Mouse (Mus musculus) stomach, postnatal 0 days (tissue): Measurements from ENCODE around the gene Tmem102. TPM values are rescaled to one million over a fixed set of nuclear protein-coding genes. Genes with fewer than 3 reads are reported as not detected.

Experiments
- ATAC-seq: fragments of 200-750 bp; cut with Nextera tagmentation; 2 replicates; pipeline ENCODE4 v1.8.0; 2017; ENCODE audit not compliant: low FRiP score, low TSS enrichment
- DNase-seq: peaks from one replicate; pipeline ENCODE4 v3.0.0-alpha.2; 2016; ENCODE audit warnings: low spot score
- H3K27ac ChIP-seq: fragments of 300-500 bp; sonication (generic); replicated peaks from 2 replicates; pipeline ENCODE4 v1.5.1; 2014; ENCODE audit warnings: mild to moderate bottlenecking, control low read depth
- H3K27me3 ChIP-seq: fragments of 300-500 bp; sonication (generic); 2 replicates; pipeline ENCODE4 v1.6.1; 2014; ENCODE audit warnings: low read length; ENCODE audit not compliant: control insufficient read depth, insufficient read depth
- H3K36me3 ChIP-seq: fragments of 300-500 bp; sonication (generic); 2 replicates; pipeline ENCODE4 v1.6.1; 2014; ENCODE audit warnings: low read length, mixed read lengths; ENCODE audit not compliant: control insufficient read depth, insufficient read depth
- H3K4me1 ChIP-seq: fragments of 300-500 bp; sonication (generic); replicated peaks from 2 replicates; pipeline ENCODE4 v1.6.1; 2014; ENCODE audit warnings: antibody characterized with exemption; ENCODE audit not compliant: control insufficient read depth, insufficient read depth
- H3K4me2 ChIP-seq: fragments of 300-500 bp; sonication (generic); replicated peaks from 2 replicates; pipeline ENCODE4 v1.6.1; 2014; ENCODE audit warnings: low read depth, mild to moderate bottlenecking, control low read depth, moderate library complexity
- H3K4me3 ChIP-seq: fragments of 300-500 bp; sonication (generic); 2 replicates; pipeline ENCODE4 v1.5.1; 2014; ENCODE audit warnings: low read depth, low read length, control low read depth
- H3K9ac ChIP-seq: fragments of 300-500 bp; sonication (generic); 2 replicates; pipeline ENCODE4 v1.6.1; 2014; ENCODE audit warnings: mild to moderate bottlenecking, low read length, control low read depth, mixed read lengths
- H3K9me3 ChIP-seq: fragments of 300-500 bp; sonication (generic); 2 replicates; pipeline ENCODE4 v1.6.1; 2016; ENCODE audit warnings: low read length; ENCODE audit not compliant: control insufficient read depth
- CTCF ChIP-seq: IDR thresholded peaks from 2 replicates; pipeline ENCODE4 v1.5.1; 2016; ENCODE audit warnings: antibody characterized with exemption, low read depth, mild to moderate bottlenecking, moderate library complexity
- EP300 ChIP-seq: optimal IDR thresholded peaks from 2 replicates; pipeline ENCODE3; 2016; ENCODE audit warnings: antibody characterized with exemption
- WGBS: fragments of 180-500 bp; shearing (Covaris S2); extraction: QIAGEN DNeasy Blood & Tissue Kit; methylation state at CpG from one replicate; pipeline ENCODE4 v1.1.7; 2014; 5-methylcytosine and 5-hydroxymethylcytosine counted together
- polyA plus RNA-seq: library from polyadenylated mRNA; unstranded; fragments of >200 nt; fragmentation: Nextera tagmentation; extraction: Ambion mirVana; gene quantifications from 2 replicates; pipeline ENCODE4 v1.2.1, GENCODE M21; 2015

The Tmem102 gene
- polyA plus RNA-seq, 1 experiment from 2014 or later, result 28.4 TPM

DNA sequence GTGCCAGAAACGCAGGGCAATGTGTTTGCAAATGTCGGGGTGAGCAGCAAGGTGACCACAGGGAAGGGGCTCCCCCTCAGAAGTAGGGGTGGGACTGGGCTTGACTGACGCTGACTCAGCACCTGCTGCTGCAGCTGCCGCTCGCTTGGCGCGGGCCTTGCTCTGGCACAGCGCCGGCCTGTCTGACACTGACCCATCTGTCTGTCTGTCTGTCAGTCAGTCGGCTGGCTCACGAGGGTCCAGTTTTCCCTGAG, 5.4 kb downstream of the Tmem102 start:
- Histone ChIP-seq H3K4me2 (peak overlapping the region; percentile 73), H3K36me3 (no peaks in the 10 kb centered on the region), H3K27me3 (no peaks in the 10 kb centered on the region), H3K9ac (no peak overlapping the region), H3K4me1 (peaks cover 4% of the 10 kb centered on the region), H3K9me3 (no peaks in the 10 kb centered on the region), H3K4me3 (peak overlapping the region; percentile 44; the same call in 1 of the 2 replicates), H3K27ac (peak overlapping the region; percentile 24)
- WGBS, result 16% methylated on average over 11 of the region's 11 CpGs
- ATAC-seq (no peak), DNase-seq (peak; percentile 31)
- no peak for TF ChIP-seq EP300
- TF ChIP-seq CTCF, result no peak

DNA sequence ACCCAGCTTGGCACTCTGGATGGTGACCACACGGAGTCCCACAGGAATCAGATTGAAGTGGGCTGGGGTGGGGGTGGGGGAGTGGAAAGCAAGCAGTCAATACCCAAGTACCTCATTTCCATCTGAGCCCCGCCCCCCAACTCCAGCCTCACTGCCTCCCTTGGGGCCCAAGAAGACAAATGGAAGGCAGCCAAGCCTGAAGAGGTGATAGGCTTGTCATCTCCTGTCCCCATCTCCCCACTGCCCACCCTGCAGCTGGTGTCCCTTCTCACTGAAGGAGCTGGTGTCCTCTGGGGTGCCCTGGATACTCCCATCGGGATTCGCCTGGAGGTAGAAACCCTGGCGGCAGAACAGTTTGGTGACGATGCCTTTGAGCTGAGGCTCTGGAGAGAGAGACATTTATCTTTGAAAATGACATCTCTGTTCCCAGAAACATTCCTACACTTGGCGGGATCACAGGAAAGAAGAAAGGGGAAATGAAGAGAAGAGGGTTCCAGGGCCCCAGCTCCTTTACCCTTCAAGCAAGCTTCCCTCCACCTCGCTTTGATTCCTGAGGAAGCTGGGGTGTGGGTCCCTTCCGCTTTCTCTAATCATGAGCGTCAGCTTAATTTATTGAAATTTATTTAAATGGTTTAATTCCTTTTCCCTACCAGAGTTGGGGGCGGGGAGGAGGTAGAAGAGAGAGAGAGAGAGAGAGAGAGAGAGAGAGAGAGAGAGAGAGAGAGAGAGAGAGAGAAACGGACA, 5.9 kb downstream of the Tmem102 start:
- WGBS, result 48% methylated on average over 12 of the region's 12 CpGs
- Histone ChIP-seq H3K36me3 (no peaks in the 10 kb centered on the region), H3K9ac (no peak overlapping the region), H3K4me1 (peaks cover 4% of the 10 kb centered on the region), H3K27me3 (no peaks in the 10 kb centered on the region), H3K4me2 (0 out of 2 replicates have a peak overlapping the region, but pooled peaks have one; percentile 73), H3K4me3 (no peak overlapping the region), H3K9me3 (no peaks in the 10 kb centered on the region), H3K27ac (no peak overlapping the region)
- no peak for ATAC-seq
- DNase-seq, result no peak
- TF ChIP-seq CTCF (0 out of 2 replicates have a peak, but pooled peaks have one; percentile 8), EP300 (no peak)

DNA sequence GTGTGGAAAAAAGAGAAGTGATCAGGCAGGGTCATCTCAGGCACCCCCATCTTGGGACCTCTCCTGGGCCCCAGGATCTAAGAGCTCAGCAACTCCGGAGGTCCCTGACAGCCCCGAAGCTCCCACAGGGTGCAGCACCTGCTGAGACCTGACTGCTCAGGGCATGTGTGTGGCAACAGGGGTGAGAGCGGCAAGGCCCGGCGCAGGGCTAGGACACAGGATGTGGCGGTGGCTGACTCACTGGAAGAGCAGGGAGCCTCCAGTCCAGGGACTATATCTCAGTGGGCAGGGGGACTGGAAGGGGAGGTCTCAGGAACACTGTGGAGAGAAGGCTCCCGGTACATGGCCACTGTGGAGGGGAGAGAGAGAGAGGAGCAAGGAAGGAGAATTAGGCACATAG, 7.5 kb downstream of the Tmem102 start:
- H3K4me3 ChIP-seq, result no peak overlapping the region
- no peaks in the 10 kb centered on the region for H3K9me3 ChIP-seq
- ATAC-seq (no peak), DNase-seq (no peak)
- no peak overlapping the region for H3K27ac ChIP-seq
- H3K27me3 ChIP-seq, result no peaks in the 10 kb centered on the region
- H3K36me3 ChIP-seq, result no peaks in the 10 kb centered on the region
- WGBS, result 65% methylated on average over 7 of the region's 7 CpGs
- peaks cover 4% of the 10 kb centered on the region for H3K4me1 ChIP-seq
- no peak overlapping the region for H3K4me2 ChIP-seq
- TF ChIP-seq CTCF (no peak), EP300 (no peak)
- H3K9ac ChIP-seq, result no peak overlapping the region

DNA sequence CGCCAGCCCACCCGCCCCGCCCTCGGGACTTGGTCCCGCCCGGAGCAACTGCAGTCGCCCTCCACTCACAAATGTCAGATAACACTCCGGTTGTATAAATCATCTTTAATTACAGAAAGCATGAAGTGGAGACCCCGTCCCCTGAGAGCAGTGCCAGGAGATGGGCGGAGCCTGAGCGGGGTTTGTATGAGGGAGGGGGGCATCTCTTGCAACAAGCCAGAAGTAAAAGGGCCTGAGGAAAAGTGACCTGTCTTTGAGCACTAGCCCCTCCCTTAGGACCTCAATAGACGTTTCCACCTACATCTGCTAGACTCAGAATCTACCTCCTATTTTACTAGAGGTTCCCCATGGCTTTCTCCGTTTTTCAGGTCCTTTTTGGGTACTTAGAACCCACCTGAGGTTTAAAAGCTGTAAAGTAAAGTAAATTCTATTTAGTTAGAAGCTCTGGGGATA, 9.4 kb downstream of the Tmem102 start:
- H3K9me3 ChIP-seq, result no peaks in the 10 kb centered on the region
- H3K36me3 ChIP-seq, result no peaks in the 10 kb centered on the region
- H3K4me1 ChIP-seq, result peaks cover under 1% of the 10 kb centered on the region; the same call in 1 of the 2 replicates
- 4% methylated on average over 13 of the region's 13 CpGs for WGBS
- TF ChIP-seq EP300, result no peak
- no peak for TF ChIP-seq CTCF
- H3K4me3 ChIP-seq, result peak overlapping the region; percentile 51
- DNase-seq (no peak), ATAC-seq (no peak)
- no peak overlapping the region for H3K27ac ChIP-seq
- no peaks in the 10 kb centered on the region for H3K27me3 ChIP-seq
- peak overlapping the region; percentile 95 for H3K4me2 ChIP-seq
- peak overlapping the region; percentile 61; the same call in 1 of the 2 replicates for H3K9ac ChIP-seq

DNA sequence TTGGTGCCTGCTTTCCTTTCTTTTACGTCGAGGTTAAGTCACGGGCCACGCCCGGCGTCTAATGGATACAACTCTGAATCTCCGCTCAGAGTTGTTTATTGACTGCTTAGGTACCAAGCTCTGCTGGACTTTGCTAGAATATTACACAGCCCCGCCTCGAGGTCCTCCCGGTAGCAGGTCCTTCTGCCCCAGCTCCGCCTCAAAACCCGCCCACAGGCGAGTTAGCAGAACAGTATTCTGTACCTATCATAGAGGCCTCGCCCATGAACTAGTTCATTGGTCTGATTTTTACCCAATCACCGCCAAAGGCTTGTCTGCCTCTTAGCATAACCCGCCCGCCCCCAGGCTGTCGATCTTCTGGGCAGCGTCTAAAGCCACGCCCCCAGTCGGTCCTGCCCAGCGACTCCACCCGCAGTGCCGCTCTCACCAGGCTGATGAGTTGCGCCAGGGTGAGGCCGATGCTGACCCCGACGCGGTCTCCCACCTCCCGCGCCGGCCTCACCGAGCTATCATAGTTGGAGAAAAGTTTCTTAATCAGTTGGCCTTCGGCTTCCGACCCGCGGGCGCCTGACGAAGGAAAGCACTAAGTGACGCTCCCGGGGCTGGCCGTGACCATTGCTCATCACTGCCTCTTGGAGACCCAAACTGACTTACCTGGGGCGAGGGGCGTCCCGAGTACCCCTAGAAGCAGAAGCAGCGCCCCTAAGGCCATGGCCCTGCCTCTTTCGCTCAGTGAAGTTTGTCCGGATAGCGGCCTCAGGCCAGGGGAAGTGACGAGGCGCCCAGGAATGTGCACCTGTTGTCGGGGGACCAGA, 10.0 kb downstream of the Tmem102 start, which contains the start of gene Chrnb1:
Gene Chrnb1 (minus strand): TSS at position 776 of the 815 bp plus-strand sequence.
- ATAC-seq, result peak; percentile 98
- Histone ChIP-seq H3K9me3 (no peaks in the 10 kb centered on the region), H3K36me3 (no peaks in the 10 kb centered on the region), H3K9ac (peak within 1 kb of the TSS; percentile 61), H3K4me3 (peak within 1 kb of the TSS; percentile 51), H3K4me2 (peak within 1 kb of the TSS; percentile 95), H3K27me3 (no peaks in the 10 kb centered on the region), H3K27ac (0 out of 2 replicates have a peak within 1 kb of the TSS, but pooled peaks have one; percentile 45), H3K4me1 (no peaks in the 10 kb centered on the region)
- DNase-seq, result peak; percentile 96
- 1% methylated on average over 52 of the region's 52 CpGs for WGBS
- TF ChIP-seq CTCF (peak; percentile 21; the same call in 1 of the 2 replicates), EP300 (no peak)
